Mouse (Mus musculus): ENCODE measurements around the gene Mmp11. TPM values are rescaled to one million over a fixed set of nuclear protein-coding genes. Genes with fewer than 3 reads are reported as not detected.

Mmp11 gene
- polyA plus RNA-seq, 1 experiment from 2014 or later: 133 TPM

- Histone ChIP-seq H3K4me2 (replicated peaks) (no peak overlapping the region), H3K9me3 (replicated peaks) (no peaks in the 10 kb centered on the region), H3K27ac (replicated peaks) (no peak overlapping the region), H3K9ac (no peak overlapping the region), H3K4me3 (replicated peaks) (no peak overlapping the region), H3K36me3 (no peaks in the 10 kb centered on the region), H3K27me3 (no peaks in the 10 kb centered on the region), H3K4me1 (peaks cover 12% of the 10 kb centered on the region)
- no peak for ATAC-seq (ENCODE audit: insufficient number of reproducible peaks, low FRiP score, low TSS enrichment, low read depth)
- 77% methylated on average over 5 of the region's 5 CpGs for WGBS
Measured at GRCm38 (mm10) chr10:75948079-75948478, 11.8 kb upstream of the Mmp11 start.

- Histone ChIP-seq H3K36me3 (no peaks in the 10 kb centered on the region), H3K9ac (no peak overlapping the region), H3K27ac (replicated peaks) (no peak overlapping the region), H3K27me3 (no peaks in the 10 kb centered on the region), H3K4me1 (peaks cover 6% of the 10 kb centered on the region), H3K9me3 (replicated peaks) (no peaks in the 10 kb centered on the region), H3K4me3 (replicated peaks) (no peak overlapping the region), H3K4me2 (replicated peaks) (no peak overlapping the region)
- WGBS: 80% methylated on average over 7 of the region's 7 CpGs
- no peak for ATAC-seq (ENCODE audit: insufficient number of reproducible peaks, low FRiP score, low TSS enrichment, low read depth)
Measured at GRCm38 (mm10) chr10:75945896-75946295, 9.6 kb upstream of the Mmp11 start.

GRCm38 (mm10) chr10:75945213-75945612 is 8.9 kb upstream of the Mmp11 start:
- Histone ChIP-seq H3K9me3 (replicated peaks) (no peaks in the 10 kb centered on the region), H3K4me2 (replicated peaks) (no peak overlapping the region), H3K27me3 (no peaks in the 10 kb centered on the region), H3K4me3 (replicated peaks) (no peak overlapping the region), H3K4me1 (no peaks in the 10 kb centered on the region), H3K27ac (replicated peaks) (no peak overlapping the region), H3K36me3 (no peaks in the 10 kb centered on the region), H3K9ac (no peak overlapping the region)
- no peak for ATAC-seq (ENCODE audit: insufficient number of reproducible peaks, low FRiP score, low TSS enrichment, low read depth)
- WGBS: 92% methylated on average over 7 of the region's 7 CpGs

- no peaks in the 10 kb centered on the region for H3K27me3 ChIP-seq
- no peak overlapping the region for H3K4me2 ChIP-seq (replicated peaks)
- no peaks in the 10 kb centered on the region for H3K4me1 ChIP-seq
- WGBS: 27% methylated on average over 11 of the region's 11 CpGs
- no peak overlapping the region for H3K9ac ChIP-seq
- H3K27ac ChIP-seq (replicated peaks): peak overlapping the region; percentile 48; the same call in 1 of the 2 replicates
- no peak for ATAC-seq (ENCODE audit: insufficient number of reproducible peaks, low FRiP score, low TSS enrichment, low read depth)
- H3K36me3 ChIP-seq: no peaks in the 10 kb centered on the region
- no peak overlapping the region for H3K4me3 ChIP-seq (replicated peaks)
- H3K9me3 ChIP-seq (replicated peaks): no peaks in the 10 kb centered on the region
Measured at GRCm38 (mm10) chr10:75944066-75944772, 7.9 kb upstream of the Mmp11 start.

GRCm38 (mm10) chr10:75942736-75943477 is 6.6 kb upstream of the Mmp11 start, which contains the start of gene Vpreb3:
Gene Vpreb3 (plus strand): TSS chr10:75943057.
- H3K27ac ChIP-seq (replicated peaks): no peak within 1 kb of the TSS
- 72% methylated on average over 15 of the region's 15 CpGs for WGBS
- H3K27me3 ChIP-seq: no peaks in the 10 kb centered on the region
- no peaks in the 10 kb centered on the region for H3K9me3 ChIP-seq (replicated peaks)
- no peak within 1 kb of the TSS for H3K4me2 ChIP-seq (replicated peaks)
- no peak within 1 kb of the TSS for H3K4me3 ChIP-seq (replicated peaks)
- H3K36me3 ChIP-seq: no peaks in the 10 kb centered on the region
- H3K9ac ChIP-seq: no peak within 1 kb of the TSS
- ATAC-seq (ENCODE audit: insufficient number of reproducible peaks, low FRiP score, low TSS enrichment, low read depth): no peak
- H3K4me1 ChIP-seq: no peaks in the 10 kb centered on the region

- Histone ChIP-seq H3K9me3 (replicated peaks) (no peaks in the 10 kb centered on the region), H3K36me3 (no peaks in the 10 kb centered on the region), H3K27me3 (peaks cover 12% of the 10 kb centered on the region), H3K4me1 (peaks cover 1% of the 10 kb centered on the region; the same call in 1 of the 2 replicates), H3K4me3 (replicated peaks) (no peak overlapping the region), H3K27ac (replicated peaks) (no peak overlapping the region), H3K9ac (no peak overlapping the region), H3K4me2 (replicated peaks) (no peak overlapping the region)
- no peak for ATAC-seq (ENCODE audit: insufficient number of reproducible peaks, low FRiP score, low TSS enrichment, low read depth)
- WGBS: 71% methylated on average over 9 of the region's 9 CpGs
Measured at GRCm38 (mm10) chr10:75941042-75941824, 4.9 kb upstream of the Mmp11 start.

GRCm38 (mm10) chr10:75940520-75940919 is 4.2 kb upstream of the Mmp11 start, which contains the start of gene Gm867:
Gene Gm867 (minus strand): TSS chr10:75940672.
- Histone ChIP-seq H3K4me2 (replicated peaks) (no peak within 1 kb of the TSS), H3K4me1 (peaks cover 9% of the 10 kb centered on the region), H3K27ac (replicated peaks) (no peak within 1 kb of the TSS), H3K36me3 (no peaks in the 10 kb centered on the region), H3K4me3 (replicated peaks) (no peak within 1 kb of the TSS), H3K9ac (no peak within 1 kb of the TSS), H3K9me3 (replicated peaks) (no peaks in the 10 kb centered on the region), H3K27me3 (peaks cover 19% of the 10 kb centered on the region)
- 83% methylated on average over 5 of the region's 5 CpGs for WGBS
- no peak for ATAC-seq (ENCODE audit: insufficient number of reproducible peaks, low FRiP score, low TSS enrichment, low read depth)

- no peak overlapping the region for H3K27ac ChIP-seq (replicated peaks)
- H3K4me3 ChIP-seq (replicated peaks): no peak overlapping the region
- no peak for ATAC-seq (ENCODE audit: insufficient number of reproducible peaks, low FRiP score, low TSS enrichment, low read depth)
- peaks cover 23% of the 10 kb centered on the region for H3K27me3 ChIP-seq
- peaks cover 11% of the 10 kb centered on the region for H3K4me1 ChIP-seq
- H3K36me3 ChIP-seq: no peaks in the 10 kb centered on the region
- H3K4me2 ChIP-seq (replicated peaks): no peak overlapping the region
- 53% methylated on average over 9 of the region's 9 CpGs for WGBS
- no peaks in the 10 kb centered on the region for H3K9me3 ChIP-seq (replicated peaks)
- H3K9ac ChIP-seq: no peak overlapping the region
Measured at GRCm38 (mm10) chr10:75939481-75940234, 3.4 kb upstream of the Mmp11 start.

GRCm38 (mm10) chr10:75937851-75938643 is 1.8 kb upstream of the Mmp11 start:
- WGBS: 57% methylated on average over 10 of the region's 10 CpGs
- no peak for ATAC-seq (ENCODE audit: insufficient number of reproducible peaks, low FRiP score, low TSS enrichment, low read depth)
- Histone ChIP-seq H3K27ac (replicated peaks) (no peak overlapping the region), H3K27me3 (peaks cover 23% of the 10 kb centered on the region), H3K4me1 (peaks cover 11% of the 10 kb centered on the region), H3K36me3 (no peaks in the 10 kb centered on the region), H3K9me3 (replicated peaks) (no peaks in the 10 kb centered on the region), H3K4me2 (replicated peaks) (no peak overlapping the region), H3K9ac (no peak overlapping the region), H3K4me3 (replicated peaks) (no peak overlapping the region)

- peaks cover 21% of the 10 kb centered on the region for H3K4me1 ChIP-seq
- no peaks in the 10 kb centered on the region for H3K9me3 ChIP-seq (replicated peaks)
- ATAC-seq (ENCODE audit: insufficient number of reproducible peaks, low FRiP score, low TSS enrichment, low read depth): no peak
- no peaks in the 10 kb centered on the region for H3K36me3 ChIP-seq
- H3K27ac ChIP-seq (replicated peaks): no peak overlapping the region
- peaks cover 23% of the 10 kb centered on the region for H3K27me3 ChIP-seq
- H3K9ac ChIP-seq: no peak overlapping the region
- 46% methylated on average over 18 of the region's 18 CpGs for WGBS
- no peak overlapping the region for H3K4me2 ChIP-seq (replicated peaks)
- no peak overlapping the region for H3K4me3 ChIP-seq (replicated peaks)
Measured at GRCm38 (mm10) chr10:75936909-75937667, 792 bp upstream of the Mmp11 start.
